Comparison of ENCODE assay signal across 8 mouse cellular contexts in the genomic region with DNA sequence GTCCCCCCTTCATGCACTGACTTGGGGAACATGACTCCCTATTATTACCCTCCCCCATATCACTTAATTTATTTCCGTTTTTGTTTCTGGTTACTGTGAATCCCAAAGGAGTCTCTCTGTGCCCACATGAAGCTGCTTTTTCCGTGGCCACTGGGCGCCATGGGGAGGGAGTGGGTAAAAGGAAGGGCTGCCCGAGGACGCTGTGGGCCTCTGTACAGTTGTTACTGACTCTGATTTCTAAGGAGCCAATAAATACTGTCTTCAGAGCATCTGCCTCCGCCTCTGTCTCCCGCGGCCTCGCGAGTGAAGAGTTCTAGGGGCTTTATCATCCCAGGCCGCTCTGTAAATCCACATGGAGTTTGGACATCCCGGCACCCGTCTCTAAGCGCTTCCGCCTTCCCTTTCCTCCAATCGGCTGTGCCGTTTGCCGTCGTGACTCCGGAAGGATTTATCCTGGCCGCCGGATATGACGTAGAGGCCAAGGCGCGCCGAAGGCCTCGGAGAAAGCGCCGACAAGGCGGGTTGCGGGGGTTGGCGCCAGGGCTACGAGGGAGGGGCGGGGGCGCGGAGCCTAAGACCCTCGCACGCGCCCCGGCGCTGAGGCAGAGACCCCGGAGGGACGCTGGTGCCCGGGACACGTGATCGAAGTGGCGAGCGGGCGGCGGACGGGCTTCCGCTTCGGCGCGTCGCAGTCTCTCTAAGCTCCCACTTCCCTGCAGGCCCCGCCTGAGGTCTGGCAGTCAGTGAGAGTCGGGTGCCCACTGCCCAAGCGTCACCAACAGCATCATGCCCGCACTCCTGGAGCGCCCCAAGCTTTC. TPM values are rescaled to one million over a fixed set of nuclear protein-coding genes. Genes with fewer than 3 reads are reported as not detected.
DNase-seq lines count a peak whose midpoint lies in the region; ATAC-seq and TF ChIP-seq lines count a peak whose summit lies in the region.

A gene (plus strand): TSS at position 335 of the 818 bp plus-strand sequence.

- no peaks in the 10 kb centered on the region for H3K27me3 ChIP-seq in hindbrain, postnatal 0 days (ENCODE audit: insufficient read depth, low read length)

- H3K4me3 ChIP-seq in cortical plate, adult 2 months (ENCODE audit: insufficient read depth, low read length) = peak within 1 kb of the TSS; percentile 81
- H3K4me3 ChIP-seq in hindbrain, postnatal 0 days (ENCODE audit: low read length) = peak within 1 kb of the TSS; percentile 84
- H3K4me3 ChIP-seq in left cerebral cortex, adult 2 months = peak within 1 kb of the TSS; percentile 97
- peak within 1 kb of the TSS; percentile 54 for H3K4me3 ChIP-seq in macrophage (ENCODE audit: inconsistent target)

- H3K27ac ChIP-seq in cortical plate, adult 2 months (ENCODE audit: insufficient read depth, low read length) = peak within 1 kb of the TSS; percentile 38
- peak within 1 kb of the TSS; percentile 91 for H3K27ac ChIP-seq in hindbrain, postnatal 0 days
- peak within 1 kb of the TSS; percentile 98 for H3K27ac ChIP-seq in left cerebral cortex, adult 2 months
- peak within 1 kb of the TSS; percentile 45 for H3K27ac ChIP-seq in macrophage

- peaks cover 46% of the 10 kb centered on the region for H3K79me2 ChIP-seq in macrophage (ENCODE audit: inconsistent target)

- peak; percentile 40; the same call in 1 of the 2 replicates for TF ChIP-seq POLR2A in cortical plate, adult 2 months (IDR thresholded peaks at IDR 0.05; ENCODE audit: extremely low read depth, insufficient read depth, low read length)

- H3K4me1 ChIP-seq in cortical plate, adult 2 months (ENCODE audit: control insufficient read depth, insufficient read depth, low read length) = peaks cover 2% of the 10 kb centered on the region; the same call in 1 of the 2 replicates
- H3K4me1 ChIP-seq in hindbrain, postnatal 0 days (ENCODE audit: insufficient read depth, low read length) = peaks cover 8% of the 10 kb centered on the region; the same call in 1 of the 2 replicates

- WGBS in hindbrain, postnatal 0 days = 1% methylated on average over 57 of the region's 61 CpGs
- WGBS in macrophage (ENCODE audit: missing documents) = under 1% methylated on average over 49 of the region's 61 CpGs

- ATAC-seq in hindbrain, postnatal 0 days = peak; percentile 94

- peak within 1 kb of the TSS; percentile 97 for H3K4me2 ChIP-seq in hindbrain, postnatal 0 days (ENCODE audit: low read depth, low read length)

- intact Hi-C loops in left cerebral cortex, adult 2 months (cut with DNase I) = no loop called here

- H3K9ac ChIP-seq in hindbrain, postnatal 0 days (replicated peaks; ENCODE audit: low read length) = peak within 1 kb of the TSS; percentile 93

- peak; percentile 95 for DNase-seq in adipocyte (ENCODE audit: low spot score)
- peak; percentile 78 to 84 for DNase-seq in gastrocnemius, adult 8-10 months (ENCODE audit: low spot score in 2 of 2)
- peak; percentile 97 for DNase-seq in hindbrain, postnatal 0 days (ENCODE audit: low spot score)
- peak; percentile 92 to 93 for DNase-seq in left cerebral cortex, adult 2 months (ENCODE audit: extremely low spot score in 1 of 2, low spot score in 2 of 2)
- peak; percentile 95 for DNase-seq in right cerebral cortex, adult 18-20 months
- peak; percentile 89 for DNase-seq in urinary bladder, adult 2 months (ENCODE audit: low spot score)

- peaks cover 68% of the 10 kb centered on the region for H3K36me3 ChIP-seq in hindbrain, postnatal 0 days (ENCODE audit: insufficient read depth, low read length)
- peaks cover 68% of the 10 kb centered on the region for H3K36me3 ChIP-seq in macrophage (ENCODE audit: inconsistent target)

- TF ChIP-seq CTCF in cortical plate, adult 2 months (IDR thresholded peaks at IDR 0.05; ENCODE audit: extremely low read depth, insufficient read depth, low read length) = no peak
- no peak for TF ChIP-seq CTCF in hindbrain, postnatal 0 days (IDR thresholded peaks at IDR 0.05; ENCODE audit: low read depth)
- TF ChIP-seq CTCF in left cerebral cortex, adult 2 months (IDR thresholded peaks at IDR 0.05) = no peak

- no peaks in the 10 kb centered on the region for H3K9me3 ChIP-seq in hindbrain, postnatal 0 days (ENCODE audit: low read length)

RNA-seq across cellular contexts. Expression of the gene that starts here (rescaled TPM):
- 53.5 and 55.2 TPM in 2 replicates for polyA plus RNA-seq in cortical plate, adult 2 months (2012; rRNA removed)
- 10 to 100 TPM; 38.6 to 53.2 (median 50.3) TPM for total RNA-seq in gastrocnemius, adult 8-10 months (2022)
- 48.1 and 67.6 TPM in 2 replicates for total RNA-seq in hindbrain, postnatal 0 days (2014; rRNA removed)
- 60.8 and 65.9 TPM in 2 replicates for polyA plus RNA-seq in hindbrain, postnatal 0 days (2015; fragmentation: Nextera tagmentation; extraction: Ambion mirVana)
- total RNA-seq in left cerebral cortex, adult 2 months (2021) = 10 to 100 TPM; 31.0 to 31.7 TPM
- 100 to 1,000 TPM in 1 of 26 experiments, 10 to 100 TPM in 25; 37.3 to 100 (median 78.4) TPM for total RNA-seq in macrophage (2018; cell fraction: chromatin; rRNA removed)
- total RNA-seq in macrophage (2018; cell fraction: cytosol; rRNA removed) = 10 to 100 TPM; 24.5 to 46.2 (median 35.1) TPM
- total RNA-seq in macrophage (2018; cell fraction: nucleus; rRNA removed) = 10 to 100 TPM; 28.3 to 99.9 (median 49.1) TPM
- polyA plus RNA-seq in macrophage (2018) = 48.3 to 74.1 TPM (median 49.3 TPM) in 3 replicates
- 56.3 and 63.2 TPM in 2 replicates for polyA plus RNA-seq in urinary bladder, adult 2 months (2012; rRNA removed)

Comparison
In these comparisons a context has a peak if more than half of its experiments do, and no peak if none do; other contexts are left out.
1. Peak in every context shown above with its lines: DNase-seq, ATAC-seq, H3K4me3 ChIP-seq and H3K27ac ChIP-seq.
2. H3K27ac ChIP-seq: peak in every context shown above with its lines; median percentile 98 in left cerebral cortex, adult 2 months; 91 in hindbrain, postnatal 0 days; 45 in macrophage; 38 in cortical plate, adult 2 months.